Mouse (Mus musculus) ES-Bruce4 (cell line): Measurements from ENCODE around the gene Alkbh1.

Experiments used
- CTCF ChIP-seq: IDR thresholded peaks from one replicate; pipeline ENCODE4 v1.8.1; 2011; ENCODE audit warnings: low read depth, low read length
- EP300 ChIP-seq: IDR thresholded peaks from 2 replicates; pipeline ENCODE4 v1.6.1; 2011; ENCODE audit warnings: low read depth, low read length; ENCODE audit not compliant: insufficient read depth
- POLR2A ChIP-seq: IDR thresholded peaks from one replicate; pipeline ENCODE4 v1.8.1; 2011; ENCODE audit warnings: low read length; ENCODE audit not compliant: insufficient read depth

- TF ChIP-seq EP300 (no peak), CTCF (no peak), POLR2A (no peak)
These were observed 17.3 kb downstream of the Alkbh1 start for GRCm38 (mm10) chr12:87426354-87427031.
